Mouse (Mus musculus) hindbrain, postnatal 0 days (tissue): Measurements from ENCODE around the gene Naa25. TPM values are rescaled to one million over a fixed set of nuclear protein-coding genes. Genes with fewer than 3 reads are reported as not detected.
A peak's percentile ranks its signal among the peaks of the same experiment; 100 is the strongest.

Source experiments
- ATAC-seq: fragments of 200-750 bp; cut with Nextera tagmentation; 2 replicates; pipeline ENCODE4 v1.8.0; 2017; ENCODE audit warnings: mild to moderate bottlenecking, moderate TSS enrichment, moderate library complexity
- DNase-seq: peaks from one replicate; pipeline ENCODE4 v3.0.0-alpha.2; 2015; ENCODE audit warnings: low spot score
- H3K27ac ChIP-seq: fragments of 300-500 bp; sonication (generic); 2 replicates; pipeline ENCODE4 v1.5.1; 2014; ENCODE audit warnings: mild to moderate bottlenecking
- H3K27me3 ChIP-seq: fragments of 300-500 bp; sonication (generic); 2 replicates; pipeline ENCODE4 v1.6.1; 2014; ENCODE audit warnings: low read length, mixed read lengths; ENCODE audit not compliant: insufficient read depth
- H3K36me3 ChIP-seq: fragments of 300-500 bp; sonication (generic); 2 replicates; pipeline ENCODE4 v1.6.1; 2014; ENCODE audit warnings: low read length, mixed read lengths; ENCODE audit not compliant: insufficient read depth
- H3K4me1 ChIP-seq: fragments of 300-500 bp; sonication (generic); 2 replicates; pipeline ENCODE4 v1.6.1; 2014; ENCODE audit warnings: antibody characterized with exemption, low read length, mixed read lengths; ENCODE audit not compliant: insufficient read depth
- H3K4me2 ChIP-seq: fragments of 300-500 bp; sonication (generic); 2 replicates; pipeline ENCODE4 v1.6.1; 2014; ENCODE audit warnings: low read depth, mild to moderate bottlenecking, low read length, moderate library complexity, mixed read lengths
- H3K4me3 ChIP-seq: fragments of 300-500 bp; sonication (generic); 2 replicates; pipeline ENCODE4 v1.5.1; 2014; ENCODE audit warnings: low read length
- H3K9ac ChIP-seq: fragments of 300-500 bp; sonication (generic); replicated peaks from 2 replicates; pipeline ENCODE4 v1.6.1; 2014; ENCODE audit warnings: mild to moderate bottlenecking, low read length, moderate library complexity, mixed read lengths
- H3K9me3 ChIP-seq: fragments of 300-500 bp; sonication (generic); 2 replicates; pipeline ENCODE4 v1.6.1; 2016; ENCODE audit warnings: low read length, mixed read lengths
- CTCF ChIP-seq: IDR thresholded peaks from 2 replicates; pipeline ENCODE4 v1.5.1; 2016; ENCODE audit warnings: antibody characterized with exemption, control low read depth, low read depth
- WGBS: fragments of 180-500 bp; shearing (Covaris S2); extraction: QIAGEN DNeasy Blood & Tissue Kit; methylation state at CpG from one replicate; pipeline ENCODE4 v1.1.7; 2014; 5-methylcytosine and 5-hydroxymethylcytosine counted together
- polyA plus RNA-seq: library from polyadenylated mRNA; unstranded; fragments of >200 nt; fragmentation: Nextera tagmentation; extraction: Ambion mirVana; gene quantifications from 2 replicates; pipeline ENCODE4 v1.2.1, GENCODE M21; 2015
- total RNA-seq: library from RNA; depleted of rRNA; stranded (reverse); fragments of >200 nt; gene quantifications from 2 replicates; pipeline ENCODE4 v1.2.3, GENCODE M21; 2014

The Naa25 gene
- total and polyA plus RNA-seq, 2 experiments from 2014 or later: 32.9 to 37.5 TPM

DNA sequence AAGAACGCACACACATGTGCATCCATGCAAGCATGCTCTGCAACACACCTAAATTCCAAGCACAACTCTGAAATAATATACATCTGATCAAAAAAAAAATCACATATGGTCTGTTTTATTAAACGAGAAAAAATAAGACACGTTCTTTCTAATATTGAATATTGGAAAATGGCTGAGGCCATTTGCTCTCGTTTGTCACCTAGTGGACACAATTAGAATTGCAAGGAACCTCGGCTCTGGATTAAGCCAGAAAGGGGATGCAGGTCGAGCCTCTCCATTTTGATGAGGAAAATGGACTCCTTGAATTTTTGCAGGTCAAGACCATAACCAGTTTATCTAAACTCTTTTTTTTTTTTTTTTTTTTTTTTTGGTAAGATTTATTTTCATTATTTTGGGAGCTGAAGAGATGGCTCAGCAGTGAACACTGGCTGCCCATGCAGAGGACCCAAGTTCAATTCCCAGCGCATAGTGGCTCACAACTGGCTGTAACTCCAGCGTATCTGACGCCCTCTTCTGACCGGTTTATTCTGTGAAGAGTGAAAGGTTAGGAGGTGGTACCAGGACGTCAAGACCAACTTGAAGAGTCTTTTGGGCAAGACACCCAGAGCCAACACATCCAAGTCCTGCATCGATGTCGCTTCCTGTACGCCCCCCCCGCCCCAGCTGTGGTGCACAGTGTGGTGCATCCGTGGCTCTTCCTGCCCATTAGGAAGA lies 4.9 kb upstream of the Naa25 start:
- DNase-seq: peak; percentile 81
- H3K27me3 ChIP-seq: no peaks in the 10 kb centered on the region
- TF ChIP-seq CTCF: peak; percentile 84
- no peak overlapping the region for H3K9ac ChIP-seq
- H3K9me3 ChIP-seq: no peaks in the 10 kb centered on the region
- no peak overlapping the region for H3K4me3 ChIP-seq
- WGBS: 56% methylated on average over 16 of the region's 16 CpGs
- 0 out of 2 replicates have a peak, but pooled peaks cover 2% of the 10 kb centered on the region for H3K4me1 ChIP-seq
- ATAC-seq: no peak
- no peak overlapping the region for H3K4me2 ChIP-seq
- H3K36me3 ChIP-seq: no peaks in the 10 kb centered on the region
- no peak overlapping the region for H3K27ac ChIP-seq

DNA sequence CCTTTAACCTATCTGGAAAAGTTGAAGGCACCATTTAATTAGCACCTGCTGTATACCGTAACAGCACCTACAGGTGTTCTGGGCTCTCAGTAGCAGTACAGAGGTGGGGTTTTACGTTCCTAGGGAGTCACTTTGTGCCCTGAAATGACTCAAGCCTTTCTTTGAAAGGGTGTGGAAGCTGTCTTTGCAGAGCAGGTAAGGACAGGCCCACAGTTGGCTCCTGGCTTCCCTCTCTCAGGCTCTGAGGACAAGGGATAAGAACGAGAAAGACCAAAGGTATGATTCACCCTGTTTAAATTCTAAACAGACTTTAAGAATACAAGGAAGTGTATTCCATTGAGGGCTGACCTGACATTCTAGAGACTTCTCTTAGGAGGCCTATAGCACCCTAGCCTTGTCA lies 4.3 kb upstream of the Naa25 start:
- H3K9me3 ChIP-seq: no peaks in the 10 kb centered on the region
- TF ChIP-seq CTCF: no peak
- no peak overlapping the region for H3K4me2 ChIP-seq
- no peak overlapping the region for H3K4me3 ChIP-seq
- no peak for ATAC-seq
- no peak overlapping the region for H3K27ac ChIP-seq
- 82% methylated on average over 3 of the region's 3 CpGs for WGBS
- H3K36me3 ChIP-seq: no peaks in the 10 kb centered on the region
- H3K4me1 ChIP-seq: 0 out of 2 replicates have a peak, but pooled peaks cover 2% of the 10 kb centered on the region
- no peaks in the 10 kb centered on the region for H3K27me3 ChIP-seq
- no peak for DNase-seq
- H3K9ac ChIP-seq: no peak overlapping the region

DNA sequence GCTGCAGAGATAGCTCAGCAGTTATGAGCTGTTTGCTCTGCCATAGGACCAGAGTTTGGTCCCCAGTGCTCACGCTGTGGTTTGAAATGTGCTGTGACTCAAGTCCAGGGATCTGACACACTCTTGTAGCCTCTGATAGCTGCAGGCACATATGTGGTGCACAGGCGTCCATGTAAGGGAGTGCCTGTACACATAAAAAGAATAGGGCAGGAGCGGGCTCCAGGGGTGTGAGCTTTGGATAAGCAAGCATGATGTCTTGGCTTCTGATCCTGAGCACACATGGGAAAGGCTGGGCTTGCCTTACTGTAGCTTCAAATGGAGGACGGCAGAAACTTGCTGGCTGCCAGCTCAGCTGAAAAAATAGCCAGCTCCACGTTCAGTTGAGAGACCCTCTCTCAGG lies 2.1 kb upstream of the Naa25 start:
- H3K9me3 ChIP-seq: no peaks in the 10 kb centered on the region
- DNase-seq: no peak
- H3K27me3 ChIP-seq: no peaks in the 10 kb centered on the region
- H3K36me3 ChIP-seq: no peaks in the 10 kb centered on the region
- H3K4me1 ChIP-seq: peaks cover 12% of the 10 kb centered on the region
- 85% methylated on average over 5 of the region's 5 CpGs for WGBS
- no peak overlapping the region for H3K4me3 ChIP-seq
- no peak for ATAC-seq
- no peak overlapping the region for H3K9ac ChIP-seq
- H3K4me2 ChIP-seq: no peak overlapping the region
- no peak overlapping the region for H3K27ac ChIP-seq
- no peak for TF ChIP-seq CTCF

DNA sequence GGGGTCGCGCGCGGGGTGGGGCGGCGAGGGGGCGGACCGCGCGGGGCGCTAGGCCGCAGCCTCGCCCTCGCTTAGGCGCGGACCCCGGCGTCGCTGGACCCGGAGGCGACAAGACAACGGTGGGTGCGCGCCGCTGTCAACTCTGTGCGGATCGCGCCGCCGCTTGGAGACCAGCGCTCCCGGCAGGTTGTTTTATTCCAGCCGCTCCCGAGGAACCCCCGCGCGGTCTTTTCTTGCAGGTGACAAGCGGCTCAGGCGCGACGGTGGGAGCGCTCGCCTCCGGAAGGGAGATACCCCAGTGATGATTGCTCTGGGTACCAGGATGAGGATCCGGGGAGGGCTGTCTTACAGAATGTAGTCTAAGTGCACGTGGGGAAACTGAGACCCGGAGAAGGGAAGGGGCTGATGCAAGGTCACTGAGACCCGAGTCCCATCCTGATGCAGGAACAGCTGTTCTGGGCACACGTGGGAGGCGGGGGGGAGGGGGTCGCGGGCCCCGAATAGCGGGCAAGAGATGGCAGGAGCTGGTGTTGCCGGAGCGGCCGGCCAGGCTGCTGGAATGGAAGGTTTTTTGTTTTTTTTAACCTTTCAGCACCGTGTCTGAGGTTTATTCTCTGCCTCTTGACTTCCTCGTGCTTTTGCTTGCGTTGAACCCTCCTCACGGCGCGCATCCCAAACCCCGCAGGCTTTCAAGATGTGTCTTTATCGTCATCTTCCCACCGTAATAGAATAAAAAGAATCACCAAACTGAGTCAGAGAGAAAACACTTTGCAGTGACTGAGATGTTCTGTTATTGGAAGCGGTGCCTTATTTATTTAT lies 619 bp downstream of the Naa25 start:
- DNase-seq (peak; percentile 55), ATAC-seq (peak; percentile 80)
- Histone ChIP-seq H3K4me3 (peak overlapping the region; percentile 96), H3K36me3 (0 out of 2 replicates have a peak, but pooled peaks cover 3% of the 10 kb centered on the region), H3K27ac (peak overlapping the region; percentile 86), H3K27me3 (no peaks in the 10 kb centered on the region), H3K9ac (peak overlapping the region; percentile 93), H3K9me3 (no peaks in the 10 kb centered on the region), H3K4me1 (peaks cover 12% of the 10 kb centered on the region), H3K4me2 (peak overlapping the region; percentile 75)
- TF ChIP-seq CTCF: no peak
- WGBS: 1% methylated on average over 65 of the region's 67 CpGs

DNA sequence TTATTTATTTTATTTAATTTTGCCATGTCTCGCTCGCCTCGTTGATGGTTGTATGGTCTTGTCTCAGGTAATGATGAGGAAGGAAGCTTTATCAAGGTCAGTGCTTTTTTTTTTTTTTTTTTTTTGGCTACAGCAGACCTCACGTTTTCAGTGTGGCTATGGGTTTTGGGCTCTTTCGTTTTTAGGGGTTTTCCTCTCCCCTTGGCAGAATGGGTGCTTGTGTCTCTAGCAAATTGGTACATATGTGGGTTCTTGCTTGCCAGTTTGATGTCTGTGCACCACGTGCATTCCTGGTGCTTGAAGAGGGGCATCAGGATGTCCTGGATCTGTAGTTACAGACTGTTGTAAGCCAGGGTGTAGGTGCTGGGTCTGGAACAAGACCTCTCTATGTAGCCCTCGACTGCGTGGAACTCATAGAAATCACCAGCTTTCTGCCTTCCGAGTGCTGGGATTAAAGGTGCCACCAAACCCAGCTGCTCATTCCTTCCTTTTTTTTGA lies 1.3 kb downstream of the Naa25 start:
- H3K27ac ChIP-seq: no peak overlapping the region; the same call in 1 of the 2 replicates
- TF ChIP-seq CTCF: no peak
- DNase-seq (no peak), ATAC-seq (no peak)
- peak overlapping the region; percentile 93 for H3K9ac ChIP-seq
- H3K27me3 ChIP-seq: no peaks in the 10 kb centered on the region
- peak overlapping the region; percentile 96 for H3K4me3 ChIP-seq
- 0 out of 2 replicates have a peak, but pooled peaks cover 3% of the 10 kb centered on the region for H3K36me3 ChIP-seq
- H3K4me2 ChIP-seq: peak overlapping the region; percentile 75
- peaks cover 12% of the 10 kb centered on the region for H3K4me1 ChIP-seq
- 55% methylated on average over 9 of the region's 9 CpGs for WGBS
- no peaks in the 10 kb centered on the region for H3K9me3 ChIP-seq

DNA sequence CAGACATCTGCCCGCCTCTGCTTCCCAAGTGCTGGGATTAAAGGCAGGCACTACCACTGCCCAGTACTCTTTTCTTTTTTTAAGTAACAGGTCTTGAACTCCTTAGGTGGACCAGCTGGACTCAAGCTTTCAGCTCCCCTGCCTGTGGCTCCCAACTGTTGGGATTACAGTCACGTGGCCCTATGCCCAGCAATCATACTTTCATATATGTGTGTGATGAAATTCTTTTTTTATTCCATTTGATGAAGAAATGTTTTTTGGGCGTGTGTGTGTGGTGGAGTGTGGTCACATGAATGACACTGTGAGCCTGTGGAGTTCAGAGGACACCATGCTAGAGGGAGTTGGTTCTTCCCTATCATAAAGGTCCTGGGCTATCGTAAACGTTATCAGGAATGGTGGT lies 1.8 kb downstream of the Naa25 start:
- Histone ChIP-seq H3K36me3 (0 out of 2 replicates have a peak, but pooled peaks cover 3% of the 10 kb centered on the region), H3K27me3 (no peaks in the 10 kb centered on the region), H3K4me2 (peak overlapping the region; percentile 75; the same call in 1 of the 2 replicates), H3K27ac (no peak overlapping the region), H3K9ac (0 out of 2 replicates have a peak overlapping the region, but pooled peaks have one; percentile 93), H3K4me3 (no peak overlapping the region), H3K4me1 (peaks cover 12% of the 10 kb centered on the region), H3K9me3 (no peaks in the 10 kb centered on the region)
- ATAC-seq (no peak), DNase-seq (no peak)
- TF ChIP-seq CTCF: no peak
- 87% methylated on average over 5 of the region's 5 CpGs for WGBS
